Mouse (Mus musculus) embryonic fibroblast, embryonic 13.5 days (primary cell): ENCODE data around the gene Hmgcl.

ENCODE experiments used
- CTCF ChIP-seq: IDR thresholded peaks from 2 replicates; pipeline ENCODE4 v1.5.1; 2011; ENCODE audit warnings: mild to moderate bottlenecking, control low read depth, low read length, moderate library complexity, borderline replicate concordance; ENCODE audit not compliant: insufficient read depth
- POLR2A ChIP-seq: IDR thresholded peaks from 2 replicates; pipeline ENCODE4 v1.6.1; 2011; ENCODE audit warnings: low read depth, mild to moderate bottlenecking, control low read depth, low read length, moderate library complexity

GRCm38 (mm10) chr4:135926861-135927260 lies 19.4 kb upstream of the Hmgcl start:
- TF ChIP-seq POLR2A: no peak
- TF ChIP-seq CTCF: no peak
